Mouse (Mus musculus) kidney, postnatal 14 days (tissue): Measurements from ENCODE around the gene Ssh3.

Experiments used
- DNase-seq: peaks from one replicate; pipeline ENCODE4 v3.0.0; 2022; ENCODE audit warnings: mixed read lengths

Ssh3 gene

GRCm38 (mm10) chr19:4268566-4269361 lies at the start of gene Ssh3:
Gene Ssh3, minus strand, starts transcription at chr19:4269180.
- peak; percentile 93 for DNase-seq

DNA sequence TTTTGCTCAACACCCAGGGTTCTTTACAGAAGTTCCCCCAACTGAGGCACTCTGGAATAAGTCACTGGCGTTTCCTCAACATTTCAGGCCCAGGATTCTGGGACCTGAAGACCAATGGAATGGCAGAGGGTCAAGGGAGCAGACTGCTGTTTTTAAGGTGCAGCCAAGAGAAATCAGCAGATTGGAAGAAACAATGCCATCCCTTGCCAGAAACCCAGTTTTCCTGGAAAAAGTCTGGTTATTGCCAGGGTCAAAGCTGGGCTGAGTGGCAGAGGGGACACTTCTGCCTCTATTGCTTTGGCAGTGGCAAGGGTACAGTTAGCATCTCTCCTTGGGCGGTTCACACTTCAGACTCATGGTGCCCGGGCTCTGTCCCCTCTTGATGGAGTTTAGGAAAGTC lies 48.2 kb upstream of the Ssh3 start:
- DNase-seq = no peak

DNA sequence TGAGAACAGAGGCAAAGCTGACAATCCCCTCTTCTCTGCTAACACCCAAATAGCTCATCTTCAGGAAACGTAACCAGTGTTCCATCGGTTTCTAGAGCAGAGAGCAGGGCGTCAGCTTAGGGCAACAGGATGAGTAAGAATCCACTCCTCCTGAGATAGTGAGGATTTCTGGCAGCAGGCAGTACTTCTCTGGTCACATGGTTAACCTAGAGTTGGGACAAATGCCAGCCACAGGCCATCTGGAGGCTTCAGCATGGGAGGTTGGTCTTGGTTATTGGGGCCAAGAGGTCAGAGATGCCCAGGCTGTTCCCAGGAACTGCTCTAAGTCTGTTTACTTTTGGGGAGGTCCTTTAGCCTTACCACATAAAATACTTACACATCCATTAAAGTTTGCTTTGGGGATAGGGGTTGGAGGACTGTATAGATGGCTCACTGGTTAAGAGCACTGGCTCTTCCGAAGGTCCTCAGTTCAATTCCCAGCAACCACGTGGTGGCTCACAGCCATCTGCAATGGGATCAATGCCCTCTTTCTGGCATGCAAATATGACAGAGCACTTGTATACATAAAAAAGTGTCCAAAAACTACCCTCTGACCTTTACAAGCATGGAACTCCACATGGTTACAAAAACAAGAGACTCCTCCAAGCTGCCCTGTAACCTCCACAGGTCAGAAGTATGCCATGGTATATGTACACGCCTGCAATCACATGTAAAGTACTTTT lies 46.4 kb upstream of the Ssh3 start:
- peak; percentile 47 for DNase-seq

- DNase-seq = peak; percentile 77
These were observed 40.8 kb upstream of the Ssh3 start for GRCm38 (mm10) chr19:4309776-4310185.

GRCm38 (mm10) chr19:4309302-4309701 lies 40.3 kb upstream of the Ssh3 start:
- no peak for DNase-seq

DNA sequence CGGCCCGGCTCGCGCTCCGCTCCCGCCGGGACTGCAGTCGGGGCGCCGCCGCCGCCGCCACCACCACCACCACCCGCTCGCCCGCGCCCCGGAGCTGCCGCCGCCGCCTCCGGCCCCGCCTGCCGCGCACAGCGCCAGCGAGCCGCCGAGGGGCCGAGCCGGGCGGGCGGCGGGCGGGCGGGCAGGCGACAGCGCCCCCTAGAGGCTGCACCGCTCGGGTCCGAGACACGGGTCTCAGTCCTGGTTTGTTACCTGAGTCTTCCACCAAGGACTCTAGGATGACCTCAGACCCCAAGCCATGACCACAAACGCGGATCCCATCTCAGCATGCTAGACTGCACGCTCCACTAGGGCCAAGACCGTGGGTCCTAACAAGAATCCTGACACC lies 37.2 kb upstream of the Ssh3 start, which contains the start of gene Grk2:
Grk2 (minus strand) TSS at position 33 of the 388 bp plus-strand sequence.
- peak; percentile 90 for DNase-seq

DNA sequence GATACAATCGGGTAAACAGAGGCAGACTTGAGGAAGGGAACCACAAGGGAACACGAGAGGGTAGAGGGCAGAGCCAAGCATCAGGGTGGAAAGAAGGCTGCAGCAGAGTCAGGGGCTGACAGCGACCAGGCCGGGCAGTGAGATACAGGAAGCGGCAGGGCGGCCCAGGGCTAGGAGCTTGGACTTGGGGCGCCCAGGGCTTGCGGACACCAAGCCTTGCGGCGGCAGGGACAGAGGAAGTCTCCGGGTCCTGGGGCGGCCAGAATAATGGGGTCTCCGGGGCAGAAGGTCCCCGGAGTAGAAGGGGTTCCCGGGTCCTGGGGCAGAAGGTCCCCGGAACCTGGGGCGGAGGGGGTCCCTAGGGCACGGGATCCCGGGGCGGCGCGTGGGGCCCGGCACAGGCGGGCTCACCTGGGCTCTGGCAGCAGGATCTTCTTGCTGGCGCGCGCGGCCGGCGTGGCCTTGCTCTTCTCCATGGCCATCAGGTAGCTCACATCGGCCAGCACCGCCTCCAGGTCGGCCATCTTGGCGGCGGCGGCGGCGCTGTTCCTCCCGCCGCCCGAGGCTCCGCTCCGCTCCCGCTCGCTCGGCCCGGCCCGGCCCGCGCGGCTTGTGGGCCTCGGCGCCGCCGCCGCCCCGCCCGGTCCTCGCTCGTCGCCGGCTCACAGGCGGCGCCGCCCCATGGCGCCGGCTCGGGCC lies 36.7 kb upstream of the Ssh3 start:
- peak; percentile 66 for DNase-seq

GRCm38 (mm10) chr19:4304871-4305321 lies 35.9 kb upstream of the Ssh3 start:
- DNase-seq = no peak

DNA sequence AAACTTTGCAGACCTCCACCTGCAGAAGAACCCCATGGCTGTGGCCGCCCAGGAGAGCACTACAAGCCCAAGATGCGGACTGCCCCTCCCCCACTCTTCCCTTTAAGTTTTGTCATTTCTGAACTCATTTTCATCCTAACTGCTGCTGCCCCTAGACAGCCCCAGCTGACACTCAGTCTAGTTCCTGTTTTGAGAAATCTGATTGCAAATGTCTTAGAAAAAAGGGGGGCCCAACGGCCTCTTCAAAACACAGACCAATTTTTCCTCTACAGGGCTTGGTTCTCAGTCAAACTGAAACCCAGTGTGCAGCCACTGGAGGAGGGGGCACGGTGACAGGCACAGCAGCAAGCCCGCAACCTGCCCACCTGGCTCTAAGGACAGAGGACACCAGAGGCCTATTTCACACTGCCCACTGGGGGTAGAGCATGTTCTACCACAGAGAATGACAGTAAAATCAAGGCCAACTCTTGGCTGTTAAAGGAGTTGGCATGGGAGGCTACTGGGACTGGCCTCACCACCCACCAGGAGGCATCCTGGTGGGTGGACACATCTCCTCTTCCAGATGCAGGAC lies 35.4 kb upstream of the Ssh3 start:
- no peak for DNase-seq

DNA sequence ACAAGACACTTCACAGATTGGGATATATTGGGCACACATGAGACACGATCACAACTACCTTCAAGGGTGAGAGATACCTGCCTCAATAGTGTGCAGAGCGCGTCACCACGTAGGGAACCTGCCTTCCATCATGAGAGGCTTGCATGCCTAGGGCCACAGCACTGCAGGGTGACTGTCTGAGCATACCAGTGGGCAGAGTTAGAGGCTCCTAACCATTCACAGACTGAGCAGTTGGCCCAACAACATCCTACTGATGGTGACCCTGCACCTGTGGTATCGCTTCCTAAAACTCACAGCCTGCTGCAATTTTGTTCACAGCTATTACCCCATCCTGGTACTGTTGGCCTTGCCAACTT lies 34.6 kb upstream of the Ssh3 start:
- no peak for DNase-seq

- DNase-seq = no peak
These were observed 34.1 kb upstream of the Ssh3 start for GRCm38 (mm10) chr19:4302936-4303639.

GRCm38 (mm10) chr19:4301735-4302651 lies 33.0 kb upstream of the Ssh3 start:
- DNase-seq = peak; percentile 76

DNA sequence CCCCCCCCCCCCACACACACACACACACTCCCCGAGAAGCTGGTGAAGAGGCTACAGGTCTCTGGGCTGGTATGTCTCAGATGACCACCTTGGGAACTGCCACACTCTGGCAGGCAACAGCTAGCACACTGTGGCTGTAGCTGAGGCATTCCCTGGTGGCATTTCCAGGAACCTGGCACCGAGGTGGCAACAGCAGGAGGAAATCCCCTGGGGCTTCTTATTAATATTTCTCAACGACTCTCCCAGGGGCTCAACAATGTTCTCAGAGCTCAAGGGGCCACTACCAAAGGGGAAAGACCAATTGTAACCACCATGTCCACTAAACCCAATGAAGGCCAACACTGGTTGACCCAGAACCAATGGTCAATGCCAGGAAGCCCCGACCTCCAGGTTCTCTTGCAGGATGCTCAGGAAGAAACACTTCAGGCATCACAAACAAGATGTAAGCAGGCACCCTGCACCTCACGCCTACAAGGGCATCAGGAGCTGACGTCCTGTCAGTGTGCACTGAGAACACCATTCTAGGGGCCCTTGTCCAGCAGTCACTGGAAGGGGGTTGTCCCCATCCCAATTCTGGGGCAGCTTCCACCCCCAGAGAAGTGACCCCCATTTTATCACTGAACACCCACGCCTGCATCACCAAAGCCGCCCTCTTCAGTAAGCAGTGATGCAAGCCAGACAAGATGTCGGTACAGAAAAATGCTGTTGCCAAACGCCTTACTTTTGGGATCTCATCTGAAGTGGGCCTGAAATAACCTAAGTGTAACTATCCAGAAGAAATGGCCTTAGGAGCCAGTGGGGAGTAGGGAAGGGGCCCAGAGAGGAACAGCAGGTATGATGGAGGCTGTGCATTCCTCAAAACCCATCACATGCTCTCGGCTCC lies 32.1 kb upstream of the Ssh3 start:
- no peak for DNase-seq

- no peak for DNase-seq
These were observed 31.3 kb upstream of the Ssh3 start for GRCm38 (mm10) chr19:4300271-4300704.

GRCm38 (mm10) chr19:4299574-4300270 lies 30.7 kb upstream of the Ssh3 start:
- no peak for DNase-seq

GRCm38 (mm10) chr19:4299126-4299525 lies 30.1 kb upstream of the Ssh3 start:
- no peak for DNase-seq

DNA sequence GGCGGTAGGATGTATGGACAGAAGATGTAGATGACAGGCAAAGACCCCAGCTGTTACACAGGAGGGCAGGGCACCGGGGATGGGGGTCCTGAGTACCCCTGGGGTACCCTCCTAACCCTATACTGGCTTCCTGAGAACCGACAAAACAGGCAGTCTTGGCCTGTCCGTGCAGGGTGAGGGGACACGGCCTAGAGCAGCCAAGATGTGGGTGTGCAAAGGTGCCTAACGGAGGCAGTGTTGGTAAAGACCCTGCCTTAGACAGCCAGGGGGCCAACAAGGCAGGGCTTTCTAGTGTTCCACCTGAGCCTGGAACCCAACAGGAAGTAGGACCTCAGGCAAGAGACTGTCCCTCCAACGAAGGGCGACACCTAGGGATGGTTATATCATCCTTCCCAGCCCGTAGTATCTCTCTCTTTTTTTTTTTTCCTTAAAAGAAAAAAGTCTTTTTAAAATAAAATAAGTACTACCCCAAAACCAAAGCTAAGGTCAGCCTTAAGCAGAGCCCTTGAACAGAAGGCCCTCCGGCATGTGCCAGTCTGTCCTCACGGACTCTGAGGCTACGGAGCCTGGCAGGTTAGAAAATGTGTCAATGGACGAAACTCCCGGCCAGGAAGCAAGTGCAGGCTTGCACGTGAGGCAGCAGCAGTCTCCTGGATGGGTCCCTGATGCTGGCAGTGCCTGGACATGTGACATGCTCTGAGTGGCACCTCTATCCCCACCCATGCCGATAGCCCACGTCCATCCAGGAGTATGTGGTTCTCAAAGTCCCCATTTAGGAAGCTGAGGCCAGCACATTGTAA lies 29.5 kb upstream of the Ssh3 start:
- no peak for DNase-seq

GRCm38 (mm10) chr19:4297851-4298250 lies 28.9 kb upstream of the Ssh3 start:
- DNase-seq = no peak

DNA sequence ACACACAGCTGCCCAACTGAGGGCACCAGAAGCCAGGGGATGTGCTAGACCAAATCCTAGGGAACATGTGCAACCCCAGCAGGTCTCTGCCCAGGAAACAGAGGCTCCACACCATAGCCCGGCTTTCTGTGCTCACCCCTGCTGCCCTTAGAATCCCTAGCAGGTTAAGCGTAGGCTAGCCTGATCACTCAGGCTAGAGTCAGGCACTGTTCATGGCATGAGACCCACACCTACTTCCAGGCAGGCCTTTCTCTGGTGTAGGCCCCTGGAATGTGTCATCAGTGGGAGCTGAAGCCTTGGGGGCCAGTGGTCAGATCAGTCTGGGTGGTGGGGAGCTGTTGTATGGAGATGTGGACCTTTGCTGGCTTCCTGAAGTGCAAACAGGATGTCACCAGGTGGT lies 27.6 kb upstream of the Ssh3 start:
- no peak for DNase-seq
